In genomic region chr14:74972216-74972615, GRCm38 (mm10) we compare ENCODE assay signal across 15 mouse cellular contexts. TPM values are rescaled to one million over a fixed set of nuclear protein-coding genes. Genes with fewer than 3 reads are reported as not detected.
DNase-seq lines count a peak whose midpoint lies in the region; ATAC-seq and TF ChIP-seq lines count a peak whose summit lies in the region.
"Had no signal": no experiment of that assay in that cellular context is flagged by ENCODE, and none has a peak within 500 bp of the region (broad histone marks: within the 10 kb centered on the region; RNA-seq: fewer than 3 reads in every experiment).

No protein-coding gene starts in this region.

- 0 out of 2 replicates have a peak overlapping the region, but pooled peaks have one; percentile 14 for H3K27ac ChIP-seq in layer of hippocampus, adult 2 months
- H3K27ac ChIP-seq in intestine, postnatal 0 days (ENCODE audit: low read depth, low read length), result no peak overlapping the region
- H3K27ac ChIP-seq: limb, embryonic 15.5 days; midbrain, embryonic 15.5 days had no signal

- ATAC-seq in intestine, postnatal 0 days, result peak; percentile 63
- ATAC-seq in megakaryocyte progenitor cell, adult 5-6 weeks (replicated peaks; ENCODE audit: poor library complexity), result peak; percentile 73
- no peak for ATAC-seq in monocyte, adult 5-6 weeks (replicated peaks; ENCODE audit: insufficient number of reproducible peaks, low FRiP score, low TSS enrichment, poor library complexity, severe bottlenecking)
- ATAC-seq: hindbrain, embryonic 16.5 days; midbrain, embryonic 15.5 days had no signal

- no peak for TF ChIP-seq CTCF in layer of hippocampus, adult 2 months (conservative IDR thresholded peaks at IDR 0.05)
- no peak for TF ChIP-seq CTCF in intestine, postnatal 0 days (IDR thresholded peaks at IDR 0.05; ENCODE audit: low read depth)

- no peak for DNase-seq in layer of hippocampus, adult 2 months (ENCODE audit: low spot score in 2 of 2)
- DNase-seq in layer of hippocampus, adult 11-12 months (ENCODE audit: low spot score), result no peak
- peak; percentile 60 for DNase-seq in c-Kit-positive CD71-positive TER-119-negative erythroid progenitor cells, embryonic 14.5 days (ENCODE audit: low read depth)
- no peak for DNase-seq in frontal cortex, postnatal 10 days (ENCODE audit: low spot score in 2 of 2)
- no peak for DNase-seq in gastrocnemius, adult 18-20 months (ENCODE audit: low spot score)
- DNase-seq: adrenal gland, postnatal 10 days; cerebellum, postnatal 25 days; heart, postnatal 10 days; lung, postnatal 4 days had no signal

- H3K4me2 ChIP-seq in intestine, postnatal 0 days (replicated peaks; ENCODE audit: low read depth), result no peak overlapping the region; the same call in 1 of the 2 replicates
- H3K4me2 ChIP-seq: limb, embryonic 15.5 days; midbrain, embryonic 15.5 days had no signal

- H3K4me3 ChIP-seq in layer of hippocampus, adult 2 months, result no peak overlapping the region
- H3K4me3 ChIP-seq in intestine, postnatal 0 days (ENCODE audit: low read depth, low read length), result no peak overlapping the region
- H3K4me3 ChIP-seq: limb, embryonic 15.5 days; midbrain, embryonic 15.5 days had no signal

- H3K9ac ChIP-seq in intestine, postnatal 0 days (ENCODE audit: low read depth, low read length), result no peak overlapping the region
- H3K9ac ChIP-seq: limb, embryonic 15.5 days; midbrain, embryonic 15.5 days had no signal

- H3K36me3 ChIP-seq in intestine, postnatal 0 days (ENCODE audit: control insufficient read depth, insufficient read depth), result no peaks in the 10 kb centered on the region
- H3K36me3 ChIP-seq: limb, embryonic 15.5 days; midbrain, embryonic 15.5 days had no signal

- no peaks in the 10 kb centered on the region for H3K4me1 ChIP-seq in intestine, postnatal 0 days (replicated peaks; ENCODE audit: control insufficient read depth, insufficient read depth, low read length)
- H3K4me1 ChIP-seq: limb, embryonic 15.5 days; midbrain, embryonic 15.5 days had no signal

- no peaks in the 10 kb centered on the region for H3K9me3 ChIP-seq in intestine, postnatal 0 days (ENCODE audit: control insufficient read depth)
- H3K9me3 ChIP-seq: limb, embryonic 15.5 days; midbrain, embryonic 15.5 days had no signal

- 17% methylated on average over 3 of the region's 3 CpGs for WGBS in intestine, postnatal 0 days

- H3K27me3 ChIP-seq in intestine, postnatal 0 days (replicated peaks; ENCODE audit: control insufficient read depth, insufficient read depth, low read length), result peaks cover 6% of the 10 kb centered on the region; the same call in 1 of the 2 replicates
- H3K27me3 ChIP-seq: limb, embryonic 15.5 days; midbrain, embryonic 15.5 days had no signal

RNA-seq across cellular contexts. Expression of gene Lrch1, which starts 24.5 kb away (rescaled TPM):
- 10 to 100 TPM; 17.5 to 24.7 TPM for total RNA-seq in layer of hippocampus, adult 2 months (2021)
- polyA plus RNA-seq in intestine, postnatal 0 days (2015; fragmentation: Nextera tagmentation; extraction: Ambion mirVana), result 4.2 and 4.4 TPM in 2 replicates
- total RNA-seq in megakaryocyte progenitor cell, adult 5-6 weeks (2015), result 12.1 and 14.3 TPM in 2 replicates
- total RNA-seq in megakaryocyte progenitor cell, adult 5-6 weeks (2017), result 9.3 and 11.3 TPM in 2 replicates
- total RNA-seq in monocyte, adult 5-6 weeks (2017), result 31.4 to 43.1 TPM (median 34.7 TPM) in 3 replicates
- total RNA-seq in gastrocnemius, adult 18-20 months (2021), result 1 to 10 TPM; 2.5 to 3.0 TPM

RNA-seq across cellular contexts. Expression of gene Rubcnl, which starts 43.6 kb away (rescaled TPM):
- 1 to 10 TPM; 1.4 TPM for total RNA-seq in layer of hippocampus, adult 2 months (2021)
- polyA plus RNA-seq in intestine, postnatal 0 days (2015; fragmentation: Nextera tagmentation; extraction: Ambion mirVana), result 0.22 and 0.26 TPM in 2 replicates
- total RNA-seq in megakaryocyte progenitor cell, adult 5-6 weeks (2015), result 2.2 and 2.4 TPM in 2 replicates
- 1.4 and 2.3 TPM in 2 replicates for total RNA-seq in megakaryocyte progenitor cell, adult 5-6 weeks (2017)
- 33.3 to 38.2 TPM (median 36.0 TPM) in 3 replicates for total RNA-seq in monocyte, adult 5-6 weeks (2017)
- under 1 TPM; 0.12 to 0.14 TPM for total RNA-seq in gastrocnemius, adult 18-20 months (2021)
